Mouse (Mus musculus): ENCODE data around the gene Kcnh2.

DNA sequence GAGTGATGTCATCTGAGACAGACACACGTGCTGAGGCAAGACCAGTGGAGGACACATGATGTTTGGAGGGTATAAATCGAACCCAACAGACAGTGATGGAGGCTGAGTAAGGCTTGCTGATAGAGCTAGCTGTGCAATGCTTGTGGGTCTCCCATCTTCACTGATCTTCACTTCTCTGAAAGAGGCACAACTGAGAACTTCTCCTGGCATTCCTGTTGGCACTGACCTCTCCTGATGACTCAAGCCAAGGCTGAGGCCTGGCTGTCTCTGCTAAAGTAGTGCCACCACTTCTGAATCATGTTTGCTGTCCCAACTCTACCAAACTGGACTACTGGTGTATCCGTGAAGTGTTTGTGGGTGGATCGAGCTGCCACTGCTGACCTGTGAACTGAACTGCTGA, 71.9 kb downstream of the Kcnh2 start:
- TF ChIP-seq CTCF (IDR thresholded peaks at IDR 0.05) (no peak), EP300 (IDR thresholded peaks at IDR 0.05) (no peak)

Measured in lung, postnatal 0 days (tissue).